7 mouse cellular contexts compared by ENCODE assay signal in genomic region chr11:102602816-102603495, GRCm38 (mm10). TPM values are rescaled to one million over a fixed set of nuclear protein-coding genes. Genes with fewer than 3 reads are reported as not detected.
DNase-seq lines count a peak whose midpoint lies in the region; ATAC-seq and TF ChIP-seq lines count a peak whose summit lies in the region.

No protein-coding gene starts in this region.

- peak overlapping the region; percentile 58 for H3K4me2 ChIP-seq in liver, embryonic 11.5 days
- peak overlapping the region; percentile 64 for H3K4me2 ChIP-seq in stomach, embryonic 14.5 days (replicated peaks; ENCODE audit: low read depth, low read length)

- no peaks in the 10 kb centered on the region for H3K9me3 ChIP-seq in E14TG2a.4 (ENCODE audit: low read length)
- H3K9me3 ChIP-seq in liver, embryonic 11.5 days (ENCODE audit: control insufficient read depth, low read length) = no peaks in the 10 kb centered on the region
- H3K9me3 ChIP-seq in stomach, embryonic 14.5 days (ENCODE audit: control insufficient read depth, low read depth, low read length) = no peaks in the 10 kb centered on the region

- H3K27me3 ChIP-seq in E14TG2a.4 (ENCODE audit: insufficient read depth, low read length) = peaks cover 44% of the 10 kb centered on the region
- peaks cover 62% of the 10 kb centered on the region for H3K27me3 ChIP-seq in liver, embryonic 11.5 days (replicated peaks; ENCODE audit: control insufficient read depth, insufficient read depth, low read length)
- H3K27me3 ChIP-seq in stomach, embryonic 14.5 days (ENCODE audit: control insufficient read depth, insufficient read depth, low read length) = no peaks in the 10 kb centered on the region

- peak overlapping the region; percentile 7; the same call in 1 of the 2 replicates for H3K9ac ChIP-seq in liver, embryonic 11.5 days (ENCODE audit: low read depth, low read length)
- H3K9ac ChIP-seq in stomach, embryonic 14.5 days (replicated peaks; ENCODE audit: low read depth, low read length) = peak overlapping the region; percentile 39

- peak overlapping the region; percentile 83 for H3K4me3 ChIP-seq in E14TG2a.4 (replicated peaks; ENCODE audit: low read length)
- H3K4me3 ChIP-seq in liver, embryonic 11.5 days (ENCODE audit: low read depth, low read length) = peak overlapping the region; percentile 53
- H3K4me3 ChIP-seq in stomach, embryonic 14.5 days (ENCODE audit: low read depth, low read length) = peak overlapping the region; percentile 90

- no peaks in the 10 kb centered on the region for H3K36me3 ChIP-seq in E14TG2a.4 (ENCODE audit: insufficient read depth, low read length)
- H3K36me3 ChIP-seq in liver, embryonic 11.5 days (ENCODE audit: control insufficient read depth, insufficient read depth, low read length) = no peaks in the 10 kb centered on the region
- no peaks in the 10 kb centered on the region for H3K36me3 ChIP-seq in stomach, embryonic 14.5 days (ENCODE audit: control insufficient read depth, insufficient read depth, low read length)

- DNase-seq in R1 (ENCODE audit: low read depth, low spot score) = peak; percentile 56
- DNase-seq in heart, adult 8-10 months (ENCODE audit: low spot score) = peak; percentile 49
- DNase-seq in liver, embryonic 11.5 days (ENCODE audit: low spot score) = no peak
- no peak for DNase-seq in thymus, postnatal 4 days
- no peak for DNase-seq in right cerebral cortex, adult 18-20 months

- TF ChIP-seq CTCF in E14TG2a.4 (conservative IDR thresholded peaks at IDR 0.05; ENCODE audit: low read length) = no peak

- WGBS in liver, embryonic 11.5 days = 10% methylated on average over 13 of the region's 13 CpGs
- 2% methylated on average over 13 of the region's 13 CpGs for WGBS in stomach, embryonic 14.5 days

- H3K4me1 ChIP-seq in E14TG2a.4 (replicated peaks; ENCODE audit: low read depth, low read length) = peaks cover 49% of the 10 kb centered on the region
- no peaks in the 10 kb centered on the region for H3K4me1 ChIP-seq in liver, embryonic 11.5 days (replicated peaks; ENCODE audit: control insufficient read depth, insufficient read depth, low read length)
- H3K4me1 ChIP-seq in stomach, embryonic 14.5 days (ENCODE audit: control insufficient read depth, insufficient read depth, low read length) = peaks cover 3% of the 10 kb centered on the region; the same call in 1 of the 2 replicates

- H3K27ac ChIP-seq in liver, embryonic 11.5 days (ENCODE audit: low read depth, low read length) = peak overlapping the region; percentile 34
- H3K27ac ChIP-seq in stomach, embryonic 14.5 days (ENCODE audit: low read length) = peak overlapping the region; percentile 95

- ATAC-seq in liver, embryonic 11.5 days (replicated peaks; ENCODE audit: low FRiP score) = no peak
- ATAC-seq in stomach, embryonic 14.5 days (ENCODE audit: insufficient number of reproducible peaks, insufficient read depth, low FRiP score, low read depth) = no peak

RNA-seq across cellular contexts. Expression of gene Fzd2, which starts 1.2 kb away (rescaled TPM):
- total RNA-seq in heart, adult 8-10 months (2022) = 1 to 10 TPM; 1.5 to 2.5 (median 2.2) TPM
- polyA plus RNA-seq in liver, embryonic 11.5 days (2014; fragmentation: Nextera tagmentation; extraction: Ambion mirVana) = 8.4 and 9.0 TPM in 2 replicates
- polyA plus RNA-seq in stomach, embryonic 14.5 days (2014; fragmentation: Nextera tagmentation; extraction: Ambion mirVana) = 30.5 and 30.6 TPM in 2 replicates

RNA-seq across cellular contexts. Expression of gene Gm11627, which starts 23.7 kb away (rescaled TPM):
- total RNA-seq in heart, adult 8-10 months (2022) = under 1 TPM in 3 of 4 experiments, not detected in 1; 0.34 to 0.65 (median 0.60) TPM
- polyA plus RNA-seq in liver, embryonic 11.5 days (2014; fragmentation: Nextera tagmentation; extraction: Ambion mirVana) = 1.2 and 1.4 TPM in 2 replicates
- 15.9 and 18.9 TPM in 2 replicates for polyA plus RNA-seq in stomach, embryonic 14.5 days (2014; fragmentation: Nextera tagmentation; extraction: Ambion mirVana)

RNA-seq across cellular contexts. Expression of gene Gpatch8, which starts 46.8 kb away (rescaled TPM):
- 10 to 100 TPM; 16.4 to 22.3 (median 17.8) TPM for total RNA-seq in heart, adult 8-10 months (2022)
- 30.0 and 35.4 TPM in 2 replicates for polyA plus RNA-seq in liver, embryonic 11.5 days (2014; fragmentation: Nextera tagmentation; extraction: Ambion mirVana)
- polyA plus RNA-seq in stomach, embryonic 14.5 days (2014; fragmentation: Nextera tagmentation; extraction: Ambion mirVana) = 55.4 and 64.7 TPM in 2 replicates

Comparison
In these comparisons a context has a peak if more than half of its experiments do, and no peak if none do; other contexts are left out.
1. DNase-seq: peak in R1 (single experiment) and heart, adult 8-10 months (single experiment); none in liver, embryonic 11.5 days (single experiment), thymus, postnatal 4 days (single experiment) and right cerebral cortex, adult 18-20 months (single experiment).
2. Peak in every context shown above with its lines, with median percentiles within 50 percentile points of each other: H3K4me3 ChIP-seq.